Mouse (Mus musculus): Measurements from ENCODE around the gene Znrd1. TPM values are rescaled to one million over a fixed set of nuclear protein-coding genes. Genes with fewer than 3 reads are reported as not detected.
"Not testable (repeated sequence)": the region's sequence is repeated elsewhere in the genome, so short reads cannot be mapped to it uniquely, and the experiment has no call there.

Gene Znrd1
- polyA plus RNA-seq (2017; shearing (Covaris generic)) = 10 to 100 TPM; 72.7 to 81.5 TPM

DNA sequence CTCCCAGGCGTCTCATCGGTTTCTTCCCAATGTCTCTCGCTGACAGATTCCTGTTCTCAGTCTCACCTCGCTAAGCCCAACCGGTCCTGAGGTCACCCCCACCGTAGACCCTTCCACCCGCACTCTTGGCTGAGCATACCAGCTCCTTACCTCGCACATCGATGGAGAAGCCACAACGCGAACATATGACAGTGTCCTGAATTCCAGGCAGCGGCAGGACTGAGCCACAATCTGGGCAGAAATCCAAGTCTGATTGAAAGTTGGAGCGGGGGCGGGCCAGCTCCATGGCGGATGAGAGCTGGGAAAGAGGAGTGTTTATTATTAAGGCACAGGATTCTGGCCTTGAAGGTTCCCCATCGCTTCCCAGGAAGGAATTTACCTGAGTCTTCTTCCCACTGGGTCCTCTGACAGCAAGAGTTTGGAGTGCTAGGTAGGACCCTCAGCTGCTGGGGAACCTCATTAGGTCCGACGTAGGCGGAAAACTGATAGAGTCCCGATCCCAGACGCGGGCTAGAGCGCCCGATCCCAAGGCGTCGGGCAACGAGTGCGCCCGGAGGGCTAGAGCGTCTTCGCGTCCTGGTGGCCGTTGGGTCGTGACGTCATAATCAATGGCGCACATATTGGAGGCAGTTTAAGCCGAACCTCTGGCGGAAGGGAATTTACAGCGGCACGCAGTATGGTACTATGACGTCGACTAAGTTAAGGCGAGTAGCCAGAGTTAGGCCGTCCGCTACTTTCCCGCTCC, at the start of gene Znrd1, which contains the start of gene Znrd1as:
TSS of gene Znrd1 (minus strand) at position 561 of the 745 bp plus-strand sequence.
TSS of gene Znrd1as (plus strand) at position 594 of the 745 bp plus-strand sequence.
- peak; percentile 97 for ATAC-seq

DNA sequence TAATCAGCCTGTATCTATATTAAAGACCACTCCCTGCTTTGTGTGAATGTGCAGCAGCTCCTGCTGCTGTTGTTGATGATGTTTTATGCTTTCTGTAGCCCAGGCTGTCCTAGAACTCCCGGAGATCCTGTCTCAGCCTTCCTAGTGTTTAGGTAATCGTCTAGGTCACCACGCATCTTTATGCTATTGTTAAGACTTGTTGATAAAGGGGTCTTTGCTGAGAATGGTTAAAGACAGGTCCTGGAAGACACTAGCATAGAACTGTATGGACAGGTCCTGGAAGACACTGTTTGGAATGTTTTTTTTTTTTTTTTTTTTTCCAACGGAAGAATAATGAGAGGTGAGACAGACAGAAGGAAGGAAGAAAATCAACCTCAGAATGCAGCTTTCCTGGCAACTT, 45.0 kb upstream of the Znrd1 start:
- no peak for ATAC-seq

DNA sequence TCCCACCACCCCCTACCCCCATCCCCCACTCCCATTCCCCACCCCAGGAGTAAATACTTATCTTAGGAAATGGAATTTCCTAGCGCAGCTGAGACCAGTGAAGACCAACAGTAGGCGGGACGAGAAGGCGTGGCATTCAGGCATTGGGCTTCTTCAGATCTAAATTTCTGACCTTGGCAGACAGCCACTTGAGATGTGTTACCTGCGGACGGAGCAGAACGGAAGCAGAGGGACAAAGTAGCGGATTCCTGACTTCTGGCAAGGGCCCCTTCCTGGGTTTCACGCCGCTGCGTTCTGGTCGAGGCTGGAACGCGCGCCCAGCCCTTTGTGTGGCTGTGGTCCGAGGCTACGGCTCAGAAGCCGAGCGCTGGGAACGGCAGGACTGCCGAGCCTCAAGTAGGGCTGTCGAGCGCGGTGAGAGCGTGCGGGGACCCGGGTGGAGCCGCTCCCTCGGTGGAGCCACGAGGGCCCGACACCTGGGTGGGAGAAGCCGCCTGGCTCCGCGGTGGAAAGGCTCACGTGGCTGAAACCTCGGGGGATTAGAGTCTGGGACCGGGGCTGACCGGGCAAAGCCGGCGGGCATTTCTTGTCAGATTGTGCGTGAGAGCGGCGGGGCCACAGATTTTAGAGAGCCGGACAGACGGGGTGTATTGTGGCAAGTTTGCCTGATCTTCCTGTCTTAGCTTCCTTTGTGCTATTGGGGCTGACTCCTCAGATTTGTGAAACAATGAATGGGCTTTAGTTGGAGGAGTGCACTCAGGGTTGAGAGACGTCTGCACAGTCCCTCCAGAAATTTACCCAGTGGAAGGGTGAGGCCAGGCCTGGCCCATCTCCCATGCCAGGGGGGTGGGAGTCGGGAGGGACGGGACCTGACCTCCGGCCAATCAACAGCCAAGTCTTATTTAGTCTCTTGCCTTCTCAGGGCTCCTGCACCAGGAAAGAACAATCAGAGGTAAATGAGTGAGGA, 44.3 kb upstream of the Znrd1 start:
- no peak for ATAC-seq

DNA sequence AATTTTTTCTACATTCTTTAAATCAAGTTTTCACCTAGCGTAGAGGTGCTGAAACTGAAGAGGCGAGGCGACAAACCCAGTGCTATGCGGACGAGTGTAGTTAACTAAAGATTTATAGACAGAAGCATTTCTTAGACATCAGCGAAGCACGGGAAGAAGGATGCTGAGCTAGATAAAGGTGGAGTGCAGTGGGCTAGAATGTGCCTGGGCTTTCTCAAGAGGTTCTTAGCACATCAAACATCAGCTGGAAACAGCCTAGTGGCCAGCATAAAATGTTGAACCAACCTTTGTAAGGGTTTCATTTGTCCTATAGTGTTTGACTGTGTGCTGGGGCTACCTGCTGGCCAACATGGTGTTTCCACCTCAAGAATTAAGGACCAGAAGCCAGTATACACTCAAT, 42.5 kb upstream of the Znrd1 start, which contains the start of gene Zfp57:
TSS of gene Zfp57 (plus strand) at position 301 of the 400 bp plus-strand sequence.
- ATAC-seq = no peak

DNA sequence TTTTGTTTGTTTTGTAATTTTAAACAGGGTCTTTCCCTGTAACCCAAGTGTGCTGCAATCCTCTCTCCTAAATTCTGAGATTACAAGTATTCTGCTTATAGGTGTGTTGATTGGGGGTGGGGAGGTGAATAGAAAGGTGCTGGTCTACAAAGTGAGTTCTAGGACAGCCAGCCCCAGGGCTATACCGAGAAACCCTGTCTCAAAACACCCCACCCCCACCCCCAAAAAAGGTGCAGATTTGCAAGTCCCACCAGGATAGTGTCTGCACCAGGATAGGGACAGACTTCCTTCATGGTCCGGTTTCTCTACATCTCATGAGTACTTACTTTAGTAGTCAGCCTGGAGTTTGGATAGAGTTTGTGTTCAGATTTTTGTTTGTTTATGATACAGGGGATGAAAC, 40.1 kb upstream of the Znrd1 start:
- no peak for ATAC-seq

DNA sequence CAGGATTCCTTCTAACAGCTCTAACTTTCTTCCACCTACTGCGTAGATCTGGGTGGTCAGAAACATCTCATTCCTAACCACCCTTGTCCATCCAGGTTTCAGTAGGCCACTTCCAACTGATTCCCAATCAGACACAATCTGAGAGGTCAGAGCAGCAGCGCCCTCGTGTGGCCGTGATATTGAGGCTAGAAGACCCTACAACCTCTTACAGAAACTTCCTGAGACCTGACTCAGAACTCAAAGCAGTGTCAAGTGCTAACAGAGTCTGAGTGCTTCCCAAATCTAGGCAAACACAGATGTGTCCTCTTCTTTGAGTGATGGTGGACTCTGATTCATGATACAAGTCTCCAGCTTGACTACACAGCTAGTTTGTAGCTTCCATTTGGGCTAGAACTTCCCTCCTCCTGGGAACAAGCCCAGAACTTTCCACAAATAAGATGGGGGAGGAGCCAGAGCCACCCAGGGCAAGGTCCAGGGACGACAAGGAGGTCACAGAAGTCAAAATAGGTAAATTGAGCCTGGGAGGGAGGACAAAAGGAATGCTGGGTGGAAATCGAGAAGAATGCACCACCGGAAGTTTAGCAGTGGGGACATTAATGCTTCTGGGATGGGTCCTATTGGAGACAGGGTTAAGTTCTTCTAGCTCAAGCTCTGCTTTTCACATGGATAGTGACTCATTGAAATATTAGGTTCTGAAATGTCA, 38.8 kb upstream of the Znrd1 start:
- ATAC-seq = no peak

DNA sequence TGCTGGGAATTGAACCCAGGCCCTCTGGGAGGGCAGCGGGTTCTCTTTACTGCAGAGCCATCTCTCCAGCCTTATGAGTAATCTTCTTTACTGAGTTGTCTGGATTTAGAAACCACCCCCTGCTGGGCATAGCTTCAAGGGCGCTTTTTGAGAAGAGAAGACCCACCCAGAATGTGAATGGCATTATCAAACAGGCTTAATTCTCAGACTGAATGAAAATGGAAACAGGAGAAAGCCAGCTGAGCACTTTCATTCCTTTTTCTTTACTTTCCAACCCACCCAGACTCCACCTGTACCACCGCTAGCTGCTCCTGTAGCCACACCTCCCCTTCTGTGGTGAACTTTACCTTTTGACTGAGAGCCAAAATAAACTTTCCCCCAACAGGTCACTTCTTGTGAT, 37.1 kb upstream of the Znrd1 start:
- no peak for ATAC-seq

DNA sequence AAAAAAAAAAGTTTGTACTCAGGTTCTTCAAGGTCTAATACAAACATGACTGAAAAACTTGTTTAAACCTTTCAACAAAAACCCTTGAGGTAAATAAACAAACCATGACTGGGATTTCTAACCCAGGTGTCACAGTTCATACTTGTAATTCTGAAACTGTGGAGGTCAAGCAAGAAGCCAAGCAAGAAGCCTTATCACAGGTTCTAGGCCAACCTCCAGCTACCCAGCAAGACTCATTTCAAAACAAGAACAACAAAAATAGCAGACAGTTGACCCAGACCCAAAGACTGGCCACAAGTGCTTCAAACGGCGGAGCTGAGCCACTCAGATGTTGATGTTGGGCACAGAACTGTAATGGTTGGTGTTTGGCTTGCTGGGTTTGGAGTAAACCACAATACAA, 36.2 kb upstream of the Znrd1 start:
- ATAC-seq = no peak

DNA sequence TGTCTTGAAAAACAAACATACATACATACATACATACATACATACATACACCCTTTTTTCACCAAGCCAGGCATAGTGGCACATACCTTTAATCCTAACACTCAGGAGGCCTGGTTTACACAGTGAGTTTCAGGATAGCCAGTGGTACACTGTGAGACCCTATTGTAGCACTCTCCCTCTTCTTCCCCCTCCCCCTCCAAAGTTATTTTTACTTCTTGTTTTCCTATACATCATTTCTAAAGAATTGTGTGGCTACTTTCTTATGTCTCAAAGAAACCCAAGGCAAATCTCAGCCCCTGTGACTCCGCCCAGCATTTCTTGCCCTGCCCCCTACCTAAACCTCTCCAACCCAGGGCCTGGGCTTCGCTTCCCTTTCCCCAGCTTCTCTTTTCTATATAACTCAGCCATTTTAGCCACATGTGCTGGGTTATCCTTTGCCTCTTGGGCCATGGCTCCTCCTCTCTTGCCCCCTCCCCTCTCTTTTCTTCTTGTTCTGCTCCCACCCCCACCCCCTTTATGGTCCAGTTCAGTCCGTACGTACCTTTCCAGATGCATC, 35.5 kb upstream of the Znrd1 start:
- no peak for ATAC-seq

DNA sequence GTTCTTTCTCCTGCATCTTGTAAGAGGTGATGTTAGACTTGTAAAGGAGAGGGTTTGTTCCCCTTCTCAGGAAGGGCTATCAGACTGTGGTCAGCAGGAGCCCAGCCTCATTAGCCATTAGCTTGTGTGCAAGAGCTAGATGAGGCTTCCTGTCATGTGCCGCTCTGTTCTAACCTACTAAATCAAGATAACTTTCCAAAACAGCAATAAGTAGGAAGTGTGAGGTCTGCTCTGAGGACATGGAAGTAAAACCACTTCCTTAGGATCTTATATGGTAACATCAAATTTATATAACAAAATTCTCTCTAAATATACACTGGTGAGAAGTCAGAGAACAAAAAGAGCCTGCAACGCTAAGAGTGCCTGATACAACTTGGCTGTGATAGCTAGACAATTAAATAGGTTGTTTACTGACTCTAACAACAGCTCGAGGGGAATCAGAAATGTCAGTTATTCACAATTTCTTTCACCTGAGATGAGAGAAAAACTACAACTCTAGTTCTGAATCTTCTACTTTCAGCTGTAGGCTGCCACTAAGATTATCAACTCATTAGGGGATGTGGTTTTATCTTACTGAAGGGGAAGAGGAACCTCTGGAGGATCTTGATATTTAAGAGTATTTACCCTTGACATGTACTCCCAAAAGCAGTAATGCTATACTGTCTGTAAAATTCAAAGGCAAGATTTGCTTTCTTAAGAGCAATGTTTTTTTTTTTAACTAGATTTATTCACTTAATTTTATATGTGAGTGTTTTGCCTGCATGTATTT, 34.2 kb upstream of the Znrd1 start:
- peak; percentile 80 for ATAC-seq

DNA sequence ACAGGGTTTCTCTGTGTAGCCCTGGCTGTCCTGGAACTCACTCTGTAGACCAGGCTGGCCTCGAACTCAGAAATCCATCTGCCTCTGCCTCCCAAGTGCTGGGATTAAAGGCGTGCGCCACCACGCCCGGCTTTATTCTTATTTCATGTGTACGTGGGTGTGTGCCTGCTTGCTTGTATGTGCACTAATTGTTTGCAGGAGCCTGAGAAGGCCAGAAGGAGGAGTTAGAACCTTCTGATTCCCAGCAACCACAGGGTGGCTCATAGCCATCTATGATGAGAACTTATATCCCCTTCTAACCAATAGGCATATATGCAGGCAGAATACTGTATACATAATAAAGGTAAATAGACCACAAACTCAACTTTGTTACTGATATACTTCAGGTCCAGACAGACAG, 32.3 kb upstream of the Znrd1 start:
- not testable (repeated sequence) for ATAC-seq

DNA sequence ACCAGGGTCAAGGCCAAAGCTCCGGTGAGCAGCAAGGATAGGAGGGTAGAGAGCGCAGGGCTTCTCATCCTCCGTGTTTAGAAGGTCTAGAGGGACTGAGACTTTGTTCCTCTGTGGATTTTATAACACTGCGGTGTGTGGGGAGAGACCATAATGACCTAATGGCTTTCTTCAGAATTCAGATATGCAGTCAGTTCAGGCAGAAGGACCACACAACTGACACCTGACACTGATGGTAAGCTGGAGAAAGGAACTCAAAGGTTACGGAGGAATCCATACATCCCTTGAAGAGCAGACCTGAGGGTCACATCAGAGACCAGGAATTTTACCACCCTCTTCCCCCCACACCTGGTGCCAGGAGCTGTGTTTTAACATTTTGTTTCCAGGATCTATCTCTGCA, 31.1 kb upstream of the Znrd1 start, which contains the start of gene H2-M5:
TSS of gene H2-M5 (minus strand) at position 101 of the 400 bp plus-strand sequence.
- no peak for ATAC-seq

DNA sequence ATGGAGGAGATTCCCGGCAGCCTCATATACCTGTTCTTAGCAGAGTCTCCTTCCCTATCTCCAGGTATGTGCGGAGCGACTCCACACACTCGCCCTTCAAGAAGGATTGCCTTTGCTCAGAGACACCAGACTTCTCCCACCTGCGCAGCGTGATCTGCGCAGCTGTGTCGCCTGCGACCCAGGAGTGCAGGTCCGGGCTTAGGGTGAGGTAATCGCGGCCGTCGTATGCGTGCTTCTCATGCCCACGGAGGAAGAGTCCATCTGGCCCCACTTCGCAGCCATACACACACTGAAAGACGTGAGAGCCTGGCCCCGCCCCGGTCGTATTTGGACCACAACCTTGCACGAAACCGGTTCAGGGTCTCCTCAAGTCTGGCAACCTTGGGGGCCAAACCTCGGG, 30.1 kb upstream of the Znrd1 start:
- no peak for ATAC-seq

DNA sequence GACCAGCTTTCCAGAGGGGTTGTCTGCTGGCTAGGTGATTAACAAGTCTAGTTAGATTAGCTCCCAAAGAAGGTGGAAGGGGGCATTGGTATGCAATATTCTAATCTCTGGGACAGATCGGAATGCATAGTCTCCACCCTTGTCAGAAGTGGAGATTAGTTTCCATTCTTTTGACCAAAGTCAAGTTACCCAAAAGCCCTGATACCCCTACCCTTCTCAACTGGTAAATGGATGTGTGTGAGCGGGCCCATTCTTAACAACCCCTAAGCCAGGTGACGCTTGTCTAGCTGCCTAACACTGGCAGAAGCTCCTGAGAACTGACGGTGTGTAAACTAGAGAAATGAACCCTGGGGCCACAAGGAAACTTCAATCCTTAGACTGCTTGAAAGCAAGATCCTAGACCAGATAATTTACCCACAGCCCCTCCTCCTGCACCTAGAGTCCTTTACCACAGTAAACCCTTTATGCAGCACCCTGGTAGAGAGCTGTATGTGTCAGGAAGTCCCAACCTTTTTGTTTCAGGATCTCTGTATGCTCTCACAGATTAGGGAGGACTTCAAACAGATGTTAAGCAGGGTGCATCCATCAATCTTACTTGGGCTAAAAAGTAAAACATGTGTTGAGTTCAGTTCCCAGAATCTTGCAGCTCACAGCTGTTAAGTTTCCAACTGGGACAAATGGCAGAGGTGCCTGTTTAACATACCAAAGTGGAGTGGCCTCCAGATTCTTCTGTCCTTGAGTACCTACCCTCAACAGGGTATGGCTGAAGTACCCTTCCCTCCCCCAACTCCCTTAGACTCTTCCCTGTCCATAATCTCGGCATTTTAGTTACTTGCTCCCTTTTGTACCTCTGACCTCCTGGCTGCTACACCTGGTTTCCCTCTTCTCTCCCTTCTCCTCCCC, 24.1 kb upstream of the Znrd1 start:
- ATAC-seq = peak; percentile 63

DNA sequence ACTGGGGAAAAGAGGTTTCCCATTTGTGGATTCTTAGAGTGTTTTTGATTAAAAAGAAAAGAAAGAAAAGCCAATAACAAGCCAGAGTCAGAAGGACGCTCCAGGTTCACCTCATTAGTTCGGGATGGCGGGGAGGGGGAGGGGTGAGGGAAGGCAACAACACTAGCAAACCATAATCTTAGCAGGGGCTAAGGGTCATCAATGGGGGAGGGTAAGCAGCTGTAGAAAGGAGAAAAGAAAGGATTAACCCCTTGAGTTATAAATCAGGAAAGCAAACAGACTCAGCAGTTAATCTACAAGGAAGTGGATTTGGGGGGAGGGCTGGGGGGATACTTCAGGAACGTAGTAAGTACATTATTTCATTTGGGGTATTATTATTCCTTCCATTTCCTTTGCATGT, 23.5 kb upstream of the Znrd1 start:
- ATAC-seq = no peak

DNA sequence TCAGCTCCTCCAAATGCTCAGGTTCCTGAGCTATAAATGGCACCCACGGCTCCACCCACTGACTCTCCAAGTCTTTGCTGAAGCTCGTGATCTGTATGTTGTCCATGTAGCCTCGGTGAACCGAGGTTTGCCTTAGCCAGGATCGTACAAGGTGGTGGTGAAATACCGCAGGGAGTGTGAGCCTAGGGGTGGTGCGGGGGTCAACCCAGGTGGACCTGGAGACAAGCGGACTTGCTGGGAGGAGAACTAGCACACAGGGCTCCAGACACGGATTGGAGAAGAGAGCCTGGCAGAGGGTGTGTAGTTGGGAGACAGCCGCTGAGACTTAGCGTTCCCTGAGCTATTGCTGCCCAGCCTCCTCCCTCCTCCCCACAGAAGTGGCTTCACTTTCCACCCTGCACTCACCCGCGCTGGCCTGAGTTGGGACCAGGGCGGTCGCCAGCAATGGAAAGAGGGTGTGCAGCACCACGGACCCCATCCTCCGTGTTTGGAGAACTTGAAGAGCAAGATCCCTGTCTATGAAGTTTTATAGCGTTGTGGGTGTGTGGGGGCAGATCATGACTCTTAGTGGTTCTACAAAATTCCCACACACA, 23.0 kb upstream of the Znrd1 start, which contains the start of gene 2410137M14Rik:
TSS of gene 2410137M14Rik (minus strand) at position 17 of the 593 bp plus-strand sequence.
- ATAC-seq = no peak

DNA sequence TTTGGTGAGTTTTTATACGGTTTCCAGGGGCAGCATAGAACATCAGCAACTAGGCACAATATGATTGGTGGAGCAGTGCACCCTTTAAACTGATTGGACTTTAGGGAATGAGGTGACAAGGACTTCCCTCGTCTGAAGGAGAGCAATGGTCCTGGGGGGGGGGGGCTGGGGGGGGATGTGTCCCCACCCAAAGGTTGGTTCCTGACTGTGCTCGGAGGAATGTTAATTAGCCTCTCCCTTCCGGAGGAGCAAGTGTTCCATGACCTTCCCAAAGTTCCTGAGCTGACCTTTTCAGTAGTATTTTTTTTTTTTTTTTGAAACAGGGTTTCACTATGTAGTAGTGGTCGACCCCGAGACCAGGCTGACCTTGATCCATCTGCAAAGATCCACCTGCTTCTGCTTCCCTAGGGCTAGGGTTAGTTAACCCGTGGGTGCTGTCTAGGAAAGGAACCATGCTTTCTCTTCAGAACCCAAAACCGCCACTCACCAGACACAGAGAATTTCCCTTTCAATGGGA, 15.0 kb upstream of the Znrd1 start:
- ATAC-seq = no peak

DNA sequence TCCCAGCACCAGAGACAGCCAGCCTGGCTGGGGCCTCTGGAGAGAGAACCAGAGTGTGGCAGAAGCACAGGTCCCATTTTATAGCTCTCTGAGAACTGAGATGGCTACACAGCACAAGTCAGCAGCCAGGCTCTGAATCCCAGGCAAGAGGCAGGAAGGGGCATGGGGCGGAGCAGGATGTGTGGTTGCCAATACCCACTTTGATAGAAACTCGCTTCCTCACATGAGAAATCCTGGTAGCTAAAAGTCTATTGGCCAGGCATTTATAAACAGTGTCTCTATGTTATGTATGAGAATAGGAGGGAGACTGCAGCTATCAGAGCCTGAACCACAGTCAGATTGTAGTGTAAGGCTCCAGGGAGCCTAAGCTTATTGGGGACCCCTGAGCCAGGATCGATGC, 14.4 kb upstream of the Znrd1 start:
- peak; percentile 86 for ATAC-seq

DNA sequence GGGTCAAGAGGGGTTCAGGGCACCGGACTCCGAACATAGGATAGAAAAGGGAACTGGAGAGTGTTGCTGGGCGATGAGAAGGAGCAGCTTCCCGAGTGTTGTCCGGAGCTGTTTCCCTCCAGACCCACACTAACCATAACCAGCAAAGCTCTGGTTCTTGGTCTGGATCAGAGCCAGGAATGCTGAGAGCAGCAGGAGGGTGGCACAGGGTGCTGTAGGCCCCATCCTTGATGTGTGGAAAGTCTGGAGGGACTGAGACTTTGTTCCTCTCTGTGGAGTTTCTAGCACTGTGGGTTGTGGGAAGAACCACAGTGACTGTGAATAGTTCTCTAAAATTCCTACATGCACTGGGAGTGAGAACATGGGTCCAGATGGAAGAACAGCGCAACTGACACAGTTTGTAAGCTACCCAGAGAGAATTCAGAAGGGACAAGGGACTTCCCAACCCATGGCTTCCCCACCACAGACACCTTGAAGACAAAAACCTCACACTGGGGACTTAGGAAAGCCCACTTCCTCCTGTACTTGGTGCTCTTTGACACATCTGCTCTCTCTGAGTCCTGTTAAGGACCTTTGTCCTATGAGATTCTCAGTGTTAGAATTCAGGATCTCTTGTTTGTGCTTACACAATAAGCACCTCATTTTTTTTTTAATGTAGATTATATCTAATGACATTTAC, 13.0 kb upstream of the Znrd1 start:
- peak; percentile 41 for ATAC-seq
